Mouse (Mus musculus) left cerebral cortex, adult 9 months (tissue): ENCODE measurements at regions not wholly inside any gene's neighbourhood (a gene's known extent, or its start where the extent isn't known, plus 50 kb on each side); places are given as distances from the start of the nearest gene placed in this dataset.

ENCODE experiments used
- DNase-seq, 2 experiments: peaks; one replicate each; pipeline ENCODE4 v3.0.0; 2022; ENCODE audit warnings: low spot score in 2 of 2

DNA sequence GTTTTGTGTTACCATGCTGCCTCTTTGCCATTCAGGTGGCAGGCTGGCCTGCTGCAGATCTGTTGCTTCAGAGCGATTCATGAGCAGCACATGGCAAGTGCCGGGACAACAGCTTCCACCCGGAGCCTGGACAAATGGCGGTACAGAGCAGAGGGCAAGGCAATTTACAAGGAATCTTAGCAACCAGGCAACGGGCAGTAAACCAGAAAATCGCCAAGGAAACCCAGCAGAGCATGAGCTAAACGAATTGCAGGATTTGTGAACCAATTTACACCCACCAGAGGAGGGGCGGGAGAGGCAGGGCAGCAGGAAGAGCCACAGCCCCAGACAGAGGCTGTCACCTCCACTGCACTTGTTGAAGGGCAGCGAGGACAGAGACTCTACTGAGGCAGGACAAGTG lies 60.5 kb upstream of the Loxl4 start:
- peak in 1 of 2 experiments; percentile 51 for DNase-seq

DNA sequence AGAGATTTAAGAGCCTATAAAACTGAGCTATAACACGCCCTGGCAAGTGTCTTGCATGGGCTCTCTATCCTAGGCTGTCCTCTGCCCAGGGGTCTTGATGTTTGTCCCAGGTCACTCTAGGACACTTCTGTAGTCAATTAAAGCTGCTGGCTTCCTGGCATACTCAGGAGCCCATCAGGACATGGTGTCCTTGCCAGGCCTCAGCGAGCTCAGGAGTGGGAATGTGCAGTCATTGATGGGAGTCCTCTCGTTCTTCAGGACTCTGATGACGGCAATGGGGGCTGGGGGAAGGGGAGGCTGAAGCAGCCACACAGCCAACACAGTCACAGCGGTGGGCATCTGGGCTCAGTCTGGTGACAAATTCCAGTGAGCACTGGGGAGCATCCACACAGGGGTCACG lies 57.3 kb upstream of the Loxl4 start:
- DNase-seq, result no peak

DNA sequence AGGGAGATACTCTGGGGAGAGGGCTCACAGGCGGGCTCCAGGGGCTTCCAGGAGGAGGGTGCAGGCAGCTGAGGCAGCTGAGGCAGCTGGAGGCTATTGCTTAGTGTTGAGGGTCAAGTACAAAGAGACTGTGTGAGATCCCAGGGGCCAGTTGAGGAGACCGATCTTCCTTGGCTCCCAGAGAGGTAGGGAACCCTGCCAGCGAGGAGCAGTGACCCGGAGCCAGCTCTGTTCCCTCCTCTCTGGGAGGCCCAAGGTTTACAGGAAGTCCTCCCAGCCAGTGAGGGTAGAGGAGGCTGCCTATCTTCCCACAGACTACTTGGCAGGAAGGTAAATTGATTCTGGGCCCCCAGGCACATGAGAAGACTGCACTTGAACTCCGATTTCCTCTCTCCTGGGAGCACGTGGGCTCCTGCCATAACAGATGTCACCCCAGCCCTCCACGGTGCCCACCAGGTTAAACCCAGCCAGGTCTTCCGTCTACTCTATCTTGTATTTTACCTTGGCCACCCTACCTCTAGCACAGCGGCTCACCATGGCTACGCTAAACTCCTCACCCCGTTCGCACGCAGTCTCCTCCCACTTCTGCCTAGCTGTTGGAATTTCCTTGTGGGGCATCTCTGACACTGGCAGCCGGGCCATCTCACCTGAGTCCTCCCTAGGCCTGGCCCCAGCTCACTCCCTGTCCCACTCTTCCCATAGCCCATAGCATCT lies 55.9 kb upstream of the Loxl4 start:
- DNase-seq, result no peak

DNA sequence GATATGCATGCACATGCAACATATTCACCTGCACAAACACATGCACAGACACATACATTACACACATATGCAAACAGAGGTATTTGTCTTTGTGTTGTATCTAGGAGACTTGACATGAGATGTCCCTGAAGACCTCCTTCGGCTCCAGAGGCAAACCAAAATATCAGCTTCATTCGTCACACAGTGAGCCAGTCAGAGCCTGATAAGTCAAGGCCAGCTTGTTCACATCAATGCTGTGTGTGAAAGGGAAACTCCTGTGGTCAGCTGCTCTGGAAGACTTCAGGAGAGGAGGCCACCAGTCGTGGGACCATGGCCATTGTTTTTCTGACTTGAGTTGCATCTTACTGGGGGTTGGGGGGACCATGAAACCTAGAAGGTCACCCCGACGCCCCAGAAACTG lies 54.3 kb upstream of the Loxl4 start:
- no peak for DNase-seq
